Mouse (Mus musculus) B cell, adult 2 months (primary cell): ENCODE data around the gene Ints1.

Experiments
- DNase-seq, 2 experiments: peaks; one replicate each; pipeline ENCODE4 v3.0.0; 2022

The Ints1 gene

DNA sequence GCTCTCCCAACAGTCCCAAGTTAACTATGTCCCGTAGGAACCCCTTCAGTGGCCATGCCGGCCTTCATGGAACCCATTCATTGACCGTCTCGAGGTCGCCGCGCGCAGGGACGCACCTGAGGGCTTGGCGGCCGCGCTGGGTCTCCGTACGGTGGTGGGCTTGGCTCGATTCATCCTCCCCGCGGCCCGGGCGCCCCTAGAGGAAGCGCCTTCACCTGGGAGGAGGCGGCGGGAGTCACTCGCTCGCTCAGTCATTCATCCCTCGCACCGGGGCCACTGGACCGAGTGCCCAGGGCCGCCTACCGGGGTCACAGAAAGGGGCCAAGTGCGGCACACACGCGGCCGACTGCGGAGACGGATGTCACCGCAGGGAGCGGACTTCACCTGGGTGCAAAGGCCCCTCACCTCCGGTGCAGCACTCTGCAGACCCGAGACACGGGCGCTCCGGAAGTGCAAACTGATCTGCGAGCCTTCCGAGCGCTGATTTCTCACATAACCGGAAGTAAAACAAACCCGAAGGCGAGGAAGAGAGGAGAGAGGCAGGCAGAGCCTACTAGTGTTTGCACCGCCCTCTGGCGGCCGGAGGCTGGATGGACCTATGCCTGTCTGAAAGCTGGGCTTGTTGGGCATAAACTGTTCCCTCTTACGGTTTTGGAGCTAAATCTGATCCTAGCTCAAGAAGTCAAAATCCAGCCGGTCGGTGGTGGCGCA lies at the start of gene Ints1:
Gene Ints1 (minus strand): TSS at position 459 of the 711 bp plus-strand sequence.
- peak; percentile 97 to 98 for DNase-seq

DNA sequence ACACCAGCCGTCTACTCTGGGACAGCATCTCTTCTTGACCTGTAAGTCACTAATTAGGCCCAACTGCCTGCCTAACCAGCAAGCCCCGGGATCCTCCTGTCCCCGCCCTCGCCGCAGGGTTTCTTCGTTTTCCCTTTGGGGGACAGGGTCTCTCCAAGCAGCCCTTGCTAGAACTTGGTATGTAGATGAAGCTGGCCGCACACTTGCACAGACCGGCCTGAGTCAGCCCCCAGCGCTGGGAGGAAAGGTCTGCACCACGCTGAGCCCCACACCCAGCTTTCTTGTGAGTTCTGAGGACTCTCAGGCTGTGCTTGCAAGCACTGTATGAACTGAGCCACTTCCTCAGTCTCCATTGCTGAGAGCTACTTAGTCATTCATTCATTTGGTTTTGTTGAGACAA lies 49.1 kb upstream of the Ints1 start:
- no peak for DNase-seq

- DNase-seq = no peak
Observed at GRCm38 (mm10) chr5:139821466-139822459, 46.3 kb upstream of the Ints1 start.

- DNase-seq = no peak
Observed at GRCm38 (mm10) chr5:139819538-139820181, 44.2 kb upstream of the Ints1 start, which contains the start of gene Tmem184a. TSS of gene Tmem184a (minus strand) at chr5:139819917.

DNA sequence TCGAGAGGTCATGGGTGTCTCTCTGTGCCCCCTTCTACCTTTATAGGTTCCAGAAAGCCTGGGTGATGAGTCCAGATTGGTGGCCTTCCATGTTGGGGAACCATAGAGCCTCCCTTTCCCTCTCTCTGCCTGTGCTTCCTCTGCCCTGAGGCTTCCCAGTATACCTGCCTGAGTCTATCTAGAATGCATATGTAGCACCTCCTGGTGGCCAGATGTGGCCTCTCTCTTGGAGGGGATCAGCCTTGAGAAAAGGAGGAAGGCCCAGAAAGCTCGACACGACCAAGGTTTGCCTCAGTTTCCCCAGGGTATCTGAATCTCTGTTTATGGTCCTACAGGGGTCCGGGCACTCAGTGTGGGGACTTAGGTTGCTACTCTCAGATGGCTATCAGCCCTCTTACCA lies 43.3 kb upstream of the Ints1 start:
- peak; percentile 64 to 68 for DNase-seq

- no peak for DNase-seq
Observed at GRCm38 (mm10) chr5:139818056-139818455, 42.6 kb upstream of the Ints1 start.

- peak; percentile 56 to 59 for DNase-seq
Observed at GRCm38 (mm10) chr5:139817292-139817691, 41.8 kb upstream of the Ints1 start.

GRCm38 (mm10) chr5:139816445-139816844 lies 41.0 kb upstream of the Ints1 start:
- DNase-seq = no peak

DNA sequence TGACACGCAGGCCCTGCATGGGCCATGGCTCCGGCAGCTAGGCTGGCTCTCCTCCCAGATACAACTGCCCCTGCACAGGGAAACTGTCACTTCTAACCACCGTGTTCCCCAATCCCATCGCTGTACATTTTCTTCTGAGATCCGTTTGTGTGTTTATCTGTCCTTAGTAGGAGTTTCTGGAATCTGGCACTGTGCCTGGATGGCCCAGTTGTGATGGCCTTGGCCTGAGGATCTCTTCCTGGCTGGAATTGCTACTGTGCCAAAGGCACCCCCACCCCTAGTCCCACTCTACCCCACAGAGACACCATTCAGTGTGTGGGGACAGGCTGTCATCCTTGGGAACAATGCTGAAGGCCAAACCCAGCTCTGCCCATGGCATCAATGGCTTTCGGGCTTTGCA lies 40.5 kb upstream of the Ints1 start:
- DNase-seq = no peak

- DNase-seq = no peak
Observed at GRCm38 (mm10) chr5:139813963-139814381, 38.5 kb upstream of the Ints1 start.

- DNase-seq = no peak
Observed at GRCm38 (mm10) chr5:139813126-139813490, 37.6 kb upstream of the Ints1 start.

DNA sequence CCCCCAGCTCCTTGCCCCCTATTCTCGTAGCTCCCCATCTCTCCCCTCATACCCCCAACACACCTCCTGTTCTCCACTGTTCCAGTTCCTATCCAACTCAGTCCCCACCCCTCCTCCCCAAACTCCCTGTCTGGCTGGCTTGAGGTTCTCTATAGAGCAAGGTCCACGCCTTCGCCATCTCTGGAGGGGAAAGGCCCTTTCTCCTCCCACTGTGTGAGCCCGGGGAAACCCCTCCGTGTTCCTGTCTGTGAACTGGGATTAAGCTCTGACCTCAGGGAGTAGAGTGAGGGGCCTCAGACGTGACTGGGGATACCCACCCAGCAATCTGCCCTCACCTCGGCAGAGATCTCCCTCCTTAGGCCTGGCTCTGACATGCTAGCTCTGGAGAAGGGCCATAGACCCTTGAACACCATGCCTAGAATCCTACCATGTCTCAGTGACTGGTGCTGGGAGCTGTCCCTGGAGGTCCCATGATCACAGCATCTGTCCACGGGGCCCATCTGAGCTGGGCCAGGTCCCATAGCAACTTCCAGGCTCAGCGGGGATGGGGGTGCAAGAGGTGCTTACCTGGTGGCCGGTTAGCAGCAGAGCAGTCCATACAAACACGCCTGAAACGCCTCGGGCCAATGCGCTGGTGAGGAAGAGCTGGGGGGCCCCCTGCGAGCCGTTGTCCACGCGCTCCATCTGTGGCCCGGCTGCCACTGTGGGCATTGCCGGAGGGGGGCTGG lies 37.1 kb upstream of the Ints1 start:
- DNase-seq = no peak

- no peak for DNase-seq
Observed at GRCm38 (mm10) chr5:139811677-139812397, 36.4 kb upstream of the Ints1 start.

- DNase-seq = peak in 1 of 2 experiments; percentile 18
Observed at GRCm38 (mm10) chr5:139809397-139809796, 33.9 kb upstream of the Ints1 start.

DNA sequence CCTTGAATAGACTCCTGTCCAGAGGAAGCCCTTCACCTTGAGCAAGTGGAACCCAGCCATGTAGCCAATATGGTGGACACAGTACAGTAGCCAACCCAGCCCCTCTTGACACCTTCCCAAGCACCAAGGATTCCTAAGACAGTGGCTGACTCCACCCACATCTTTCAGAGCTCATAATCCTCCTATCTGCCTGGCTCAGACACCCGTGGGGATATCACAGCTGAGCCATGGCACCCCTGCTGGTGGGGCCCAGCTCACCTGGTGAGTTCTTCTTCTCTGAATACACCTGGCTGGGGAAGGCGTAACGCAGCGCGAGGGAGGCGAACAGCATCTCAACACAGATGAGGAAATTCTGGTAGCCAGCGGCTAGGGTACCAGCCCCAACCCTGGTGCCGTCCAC lies 30.4 kb upstream of the Ints1 start:
- DNase-seq = no peak

- no peak for DNase-seq
Observed at GRCm38 (mm10) chr5:139804573-139805111, 29.2 kb upstream of the Ints1 start.

GRCm38 (mm10) chr5:139804107-139804551 lies 28.7 kb upstream of the Ints1 start:
- DNase-seq = no peak

DNA sequence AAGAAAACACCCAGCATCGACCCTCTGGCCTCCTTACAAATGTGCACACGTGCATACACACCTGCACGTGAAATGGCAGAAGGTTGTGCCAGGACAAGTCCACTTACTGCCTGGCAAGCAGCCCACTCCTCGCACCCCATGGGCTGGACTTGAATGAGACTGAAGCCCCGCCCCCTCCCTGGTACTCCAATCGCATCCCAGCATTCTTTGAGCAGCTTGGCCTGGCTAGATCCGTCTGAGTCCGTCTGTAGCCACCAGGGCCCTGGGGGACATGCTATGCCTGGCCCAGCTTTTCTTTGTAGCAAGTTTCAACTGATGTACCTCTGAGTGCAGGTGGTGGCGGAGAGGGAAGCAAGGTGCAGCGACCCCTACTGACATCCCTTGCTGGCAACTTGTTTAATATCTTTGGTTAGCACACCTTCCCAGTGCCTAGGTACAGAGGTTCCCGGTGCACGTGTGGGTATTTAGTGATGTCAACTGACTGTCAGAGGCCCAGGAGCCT lies 28.2 kb upstream of the Ints1 start:
- peak; percentile 65 to 68 for DNase-seq

DNA sequence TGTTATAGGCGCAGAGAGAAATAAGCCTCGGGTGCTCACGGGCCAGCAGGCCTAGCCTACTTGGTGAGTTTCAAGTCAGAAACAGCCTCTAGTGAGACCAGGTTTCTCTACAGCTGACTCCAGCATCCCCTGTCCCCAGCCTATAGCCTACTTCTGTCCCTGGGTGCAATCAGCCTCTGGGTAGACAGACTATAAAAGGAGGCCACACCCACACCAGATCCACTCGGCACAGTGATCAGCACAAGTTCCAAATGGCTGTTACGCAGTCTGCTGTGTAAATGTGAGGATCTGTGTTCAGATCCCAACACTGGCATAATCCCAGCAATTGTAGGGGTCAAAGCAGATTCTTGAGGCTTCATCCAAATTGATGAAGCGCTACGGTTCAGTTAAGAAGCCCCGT lies 27.7 kb upstream of the Ints1 start:
- no peak for DNase-seq

GRCm38 (mm10) chr5:139801880-139802279 lies 26.4 kb upstream of the Ints1 start:
- DNase-seq = no peak

GRCm38 (mm10) chr5:139801231-139801630 lies 25.8 kb upstream of the Ints1 start:
- no peak for DNase-seq
